Mouse (Mus musculus): ENCODE data around the gene Aldh1a2.

DNA sequence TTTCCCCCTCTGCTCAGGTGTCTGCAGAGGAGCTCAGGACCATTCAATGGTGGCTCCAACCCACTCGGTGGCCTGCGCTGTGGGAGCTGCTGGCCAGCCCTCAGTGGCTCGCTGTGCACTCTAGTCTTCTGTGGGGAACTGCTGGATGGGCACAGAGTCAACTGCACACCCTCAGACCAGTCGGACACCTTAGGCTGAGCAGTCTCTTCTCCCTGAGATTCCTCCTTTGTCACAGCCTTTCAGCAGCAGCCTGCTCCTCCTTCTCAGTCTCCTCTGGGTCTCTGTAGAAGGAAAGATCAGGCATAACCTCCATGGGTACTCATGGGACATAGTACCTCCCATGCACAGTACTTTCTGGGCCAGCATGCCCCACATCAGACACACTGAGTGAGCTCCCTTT, 63.2 kb downstream of the Aldh1a2 start:
- no peak for TF ChIP-seq CTCF (IDR thresholded peaks at IDR 0.05; ENCODE audit: low read depth)
- no peak for TF ChIP-seq EP300 (IDR thresholded peaks at IDR 0.05; ENCODE audit: low read depth)

Measured in liver, embryonic 14.5 days (tissue).